In genomic region chr7:66981591-66981990, GRCm38 (mm10) we compare ENCODE assay signal across 14 mouse cellular contexts.
"Had no signal": no experiment of that assay in that cellular context is flagged by ENCODE, and none has a peak within 500 bp of the region (broad histone marks: within the 10 kb centered on the region; RNA-seq: fewer than 3 reads in every experiment).

No protein-coding gene starts in this region.

- H3K27ac ChIP-seq: intestine, embryonic 15.5 days; kidney, embryonic 15.5 days; liver, embryonic 13.5 days; neural tube, embryonic 12.5 days; neural tube, embryonic 15.5 days had no signal

- H3K4me3 ChIP-seq: intestine, embryonic 15.5 days; kidney, embryonic 15.5 days; liver, embryonic 13.5 days; neural tube, embryonic 12.5 days; neural tube, embryonic 15.5 days had no signal

- H3K4me1 ChIP-seq: intestine, embryonic 15.5 days; liver, embryonic 13.5 days; neural tube, embryonic 12.5 days had no signal

- DNase-seq: kidney, adult 11 months; kidney, adult 8-10 months; kidney, postnatal 10 days; kidney, postnatal 36 days; liver, embryonic 13.5 days; lung, adult 2 months; lung, postnatal 14 days; lung, postnatal 4 days; midbrain, embryonic 14.5 days had no signal

- ATAC-seq: intestine, embryonic 15.5 days had no signal

- H3K9ac ChIP-seq: intestine, embryonic 15.5 days; kidney, embryonic 15.5 days; liver, embryonic 13.5 days; neural tube, embryonic 12.5 days; neural tube, embryonic 15.5 days had no signal

- H3K27me3 ChIP-seq: intestine, embryonic 15.5 days; kidney, embryonic 15.5 days; liver, embryonic 13.5 days; neural tube, embryonic 12.5 days; neural tube, embryonic 15.5 days had no signal

- H3K4me2 ChIP-seq: intestine, embryonic 15.5 days; kidney, embryonic 15.5 days; liver, embryonic 13.5 days; midbrain, embryonic 11.5 days; neural tube, embryonic 12.5 days; neural tube, embryonic 15.5 days had no signal

- H3K36me3 ChIP-seq: intestine, embryonic 15.5 days; kidney, embryonic 15.5 days; liver, embryonic 13.5 days; neural tube, embryonic 12.5 days; neural tube, embryonic 15.5 days had no signal

- H3K9me3 ChIP-seq: intestine, embryonic 15.5 days; kidney, embryonic 15.5 days; liver, embryonic 13.5 days; neural tube, embryonic 12.5 days; neural tube, embryonic 15.5 days had no signal
